Mouse (Mus musculus) left cerebral cortex, adult 6 months (tissue): ENCODE measurements around the gene Gm21953. TPM values are rescaled to one million over a fixed set of nuclear protein-coding genes. Genes with fewer than 3 reads are reported as not detected.

ENCODE experiments used
- long read RNA-seq, 2 experiments: library from polyadenylated mRNA; unstranded; transcript quantifications; one replicate each; pipeline ENCODE4 v2.0.0; 2019 to 2020
- polyA plus RNA-seq: library from polyadenylated mRNA; unstranded; fragments of <200 nt; fragmentation: Nextera tagmentation; gene quantifications from 2 replicates; pipeline ENCODE4 v1.2.3, GENCODE M21; 2021

Gene Gm21953
- polyA plus RNA-seq: 2.0 TPM in 1 of 2 replicates, not detected in the other
- long read RNA-seq, experiment 1, partial matches to known transcripts: 0 of 1 reads
- long read RNA-seq, experiment 1, other reads (novel, unspliced or antisense): 1 of 1 reads
- long read RNA-seq, experiment 2, partial matches to known transcripts: 1 of 8 reads
- long read RNA-seq, experiment 2, other reads (novel, unspliced or antisense): 7 of 8 reads

GRCm38 (mm10) chr4:42293967-42294366, at the start of gene Gm21953:
Gene Gm21953, plus strand, starts transcription at chr4:42294267.

GRCm38 (mm10) chr4:42255467-42255866, 38.6 kb upstream of the Gm21953 start, which contains the start of gene Ccl21b:
Gene Ccl21b, plus strand, starts transcription at chr4:42255767.

GRCm38 (mm10) chr4:42318034-42318433, 24.0 kb downstream of the Gm21953 start, which contains the start of gene Fam205a3:
Gene Fam205a3, plus strand, starts transcription at chr4:42318334.

Other genes starting within 250 kb of the Gm21953 start
- gene Gm3893, start 203.1 kb upstream of the Gm21953 start, polyA plus RNA-seq: not detected in 2 replicates
- gene Gm13304, start 179.4 kb upstream of the Gm21953 start, polyA plus RNA-seq: 0.55 and 42.4 TPM in 2 replicates
- gene Gm13306, start 140.8 kb upstream of the Gm21953 start, polyA plus RNA-seq: 24.6 and 50.3 TPM in 2 replicates
- gene Gm13305, start 125.7 kb upstream of the Gm21953 start, polyA plus RNA-seq: 1.8 and 4.4 TPM in 2 replicates
- gene Gm10600, start 53.6 kb upstream of the Gm21953 start, polyA plus RNA-seq: 1.0 TPM in 1 of 2 replicates, not detected in the other
- gene Ccl21b, start 38.5 kb upstream of the Gm21953 start, polyA plus RNA-seq: not detected in 2 replicates
- not detected in 2 replicates for gene Fam205a3, start 24.1 kb downstream of the Gm21953 start, polyA plus RNA-seq
- 2.0 TPM in 1 of 2 replicates, not detected in the other for gene Gm21586, start 145.1 kb downstream of the Gm21953 start, polyA plus RNA-seq
- 0.14 TPM in 1 of 2 replicates, not detected in the other for gene Gm2163, start 172.5 kb downstream of the Gm21953 start, polyA plus RNA-seq
- gene Fam205a2, start 233.9 kb downstream of the Gm21953 start, polyA plus RNA-seq: not detected in 2 replicates